Mouse (Mus musculus): Measurements from ENCODE around the gene BC034090.

DNA sequence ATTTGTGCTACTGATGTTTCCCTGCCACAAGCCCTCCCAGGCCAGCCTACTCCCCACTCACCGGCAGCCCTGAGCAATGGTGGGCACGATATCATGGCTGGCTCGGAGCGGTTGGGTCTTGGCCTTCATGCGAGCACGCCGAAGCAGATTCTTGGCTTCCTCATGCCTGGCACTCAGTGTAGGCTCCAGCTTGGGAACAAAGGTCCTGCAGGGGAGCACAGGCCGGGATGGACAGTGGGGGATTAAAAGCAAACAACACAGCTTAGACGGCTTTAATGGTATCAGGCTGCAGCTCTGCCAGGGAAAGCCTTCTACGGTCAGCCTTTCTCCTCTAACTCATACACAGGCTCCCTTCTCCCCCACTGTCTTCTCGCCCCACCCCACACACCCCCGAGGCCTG, 11.9 kb downstream of the BC034090 start:
- no peak for TF ChIP-seq GATA1 (IDR thresholded peaks at IDR 0.05; ENCODE audit: borderline replicate concordance, low read length)
- no peak for TF ChIP-seq FLI1 (IDR thresholded peaks at IDR 0.05; ENCODE audit: low read length)

Data from megakaryocyte, embryonic 14.5 days (primary cell).